Mouse (Mus musculus) frontal cortex, postnatal 14 days (tissue): ENCODE measurements around the gene Gm4553.
"Not testable (repeated sequence)": the region's sequence is repeated elsewhere in the genome, so short reads cannot be mapped to it uniquely, and the experiment has no call there.

Source experiments
- DNase-seq, 2 experiments: peaks; one replicate each; pipeline ENCODE4 v3.0.0; 2022; ENCODE audit warnings: low spot score in 2 of 2

Gm4553 gene

DNA sequence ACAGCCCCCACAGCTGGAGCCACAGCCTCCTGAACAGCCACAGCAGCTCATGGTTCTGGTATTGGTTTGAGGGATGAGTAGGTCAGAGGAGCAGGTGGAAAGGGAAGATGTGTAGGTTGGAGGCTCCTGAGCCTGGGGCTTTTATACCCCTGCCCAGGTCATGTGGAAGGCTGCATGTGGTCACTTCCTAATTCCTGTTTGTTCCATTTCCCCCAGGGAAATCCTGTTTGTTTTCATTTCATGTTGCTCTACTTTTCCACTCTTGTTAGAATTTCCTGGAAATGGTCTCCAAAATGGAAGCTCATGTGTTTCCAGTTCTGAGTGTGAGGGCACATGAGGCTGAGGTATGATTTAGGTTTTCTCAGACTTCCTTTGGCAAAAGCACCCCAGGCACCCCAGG lies at the start of gene Gm4553:
Gm4553 (minus strand) TSS at position 101 of the 400 bp plus-strand sequence.
- not testable (repeated sequence) for DNase-seq

DNA sequence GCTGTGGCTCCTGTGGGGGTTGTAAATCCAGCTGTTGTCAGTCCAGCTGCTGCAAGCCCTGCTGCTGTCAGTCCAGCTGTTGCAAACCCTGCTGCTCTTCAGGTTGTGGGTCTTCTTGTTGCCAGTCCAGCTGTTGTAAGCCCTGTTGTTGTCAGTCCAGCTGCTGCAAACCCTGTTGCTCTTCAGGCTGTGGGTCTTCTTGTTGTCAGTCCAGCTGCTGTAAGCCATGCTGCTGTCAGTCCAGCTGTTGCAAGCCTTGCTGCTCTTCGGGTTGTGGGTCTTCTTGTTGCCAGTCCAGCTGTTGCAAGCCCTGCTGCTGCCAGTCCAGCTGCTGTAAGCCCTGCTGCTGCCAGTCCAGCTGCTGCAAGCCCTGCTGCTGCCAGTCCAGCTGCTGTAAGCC lies 46.6 kb upstream of the Gm4553 start:
- not testable (repeated sequence) for DNase-seq

GRCm38 (mm10) chr7:142211559-142211958 lies 46.0 kb upstream of the Gm4553 start, which contains the start of gene Gm7579:
Gm7579 (plus strand) TSS chr7:142211859.
- DNase-seq, result no peak

- not testable (repeated sequence) for DNase-seq
Observed at GRCm38 (mm10) chr7:142206891-142207290, 41.4 kb upstream of the Gm4553 start.

DNA sequence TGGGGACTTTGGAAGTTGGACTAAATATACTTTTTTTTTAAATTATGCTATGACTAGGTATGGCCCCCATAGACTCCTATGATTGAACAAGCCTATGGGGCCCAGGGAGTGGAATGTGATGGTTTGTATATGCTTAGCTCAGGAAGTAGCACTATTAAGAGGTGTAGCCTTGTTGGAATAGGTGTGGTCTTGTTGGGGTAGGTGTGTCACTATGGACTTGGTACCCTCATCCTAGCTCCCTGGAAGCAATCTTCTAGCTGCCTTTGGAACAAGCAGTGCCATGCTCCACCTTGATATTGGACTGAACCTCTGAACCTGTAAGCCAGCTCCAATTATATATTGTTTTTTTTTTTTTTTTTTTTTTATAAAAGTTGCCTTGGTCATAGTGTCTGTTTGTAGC lies 39.9 kb upstream of the Gm4553 start:
- no peak for DNase-seq

GRCm38 (mm10) chr7:142201064-142201463 lies 35.5 kb upstream of the Gm4553 start, which contains the start of gene Krtap5-3:
Krtap5-3 (plus strand) TSS chr7:142201364.
- DNase-seq, result no peak

DNA sequence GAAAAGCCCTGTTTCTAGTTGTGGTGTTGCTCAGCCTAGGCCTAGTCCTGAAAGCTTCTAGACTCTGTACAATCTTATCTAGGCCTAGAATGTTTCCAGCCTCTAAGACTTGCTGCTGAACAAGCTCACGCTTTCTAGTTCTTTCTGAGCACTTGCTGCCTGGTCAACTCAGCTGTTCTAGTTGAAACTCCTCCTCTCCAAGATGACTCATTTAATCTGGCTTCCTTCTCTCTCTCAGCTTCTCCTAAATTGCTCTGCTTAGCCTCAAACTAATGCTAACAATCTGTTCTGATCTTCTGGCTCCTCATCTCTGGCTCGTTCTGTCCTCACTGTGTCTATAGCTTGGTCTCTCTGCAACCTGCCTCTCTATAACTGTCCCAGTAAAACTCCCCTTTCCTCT lies 33.2 kb upstream of the Gm4553 start:
- no peak for DNase-seq

- DNase-seq, result no peak
Observed at GRCm38 (mm10) chr7:142190289-142190688, 24.8 kb upstream of the Gm4553 start, which contains the start of gene Gm10153. Gm10153 (minus strand) TSS chr7:142190389.

GRCm38 (mm10) chr7:142188156-142188555 lies 22.6 kb upstream of the Gm4553 start:
- no peak for DNase-seq

- DNase-seq, result no peak
Observed at GRCm38 (mm10) chr7:142181021-142181420, 15.5 kb upstream of the Gm4553 start.

GRCm38 (mm10) chr7:142178685-142179084 lies 13.1 kb upstream of the Gm4553 start:
- no peak for DNase-seq

- not testable (repeated sequence) for DNase-seq
Observed at GRCm38 (mm10) chr7:142175905-142176304, 10.4 kb upstream of the Gm4553 start, which contains the start of gene Krtap5-2. Krtap5-2 (minus strand) TSS chr7:142176005.

DNA sequence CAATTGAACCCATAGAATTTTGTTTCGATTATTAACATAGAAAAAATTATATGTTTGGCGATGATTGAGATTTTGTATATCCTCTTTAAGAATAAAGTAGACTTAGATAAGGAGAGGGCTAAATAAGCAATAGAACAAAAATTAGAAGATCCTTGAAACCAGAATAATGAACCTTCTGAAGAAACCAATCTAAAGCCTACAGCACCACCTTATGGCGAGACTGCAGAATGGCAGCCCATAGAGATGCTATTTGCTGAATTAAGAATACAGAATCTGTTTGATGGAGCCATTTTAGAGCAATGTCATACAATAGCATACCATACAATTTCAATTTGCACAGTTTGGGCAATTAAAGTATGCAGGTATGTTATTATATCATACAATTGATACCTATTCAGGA lies 4.3 kb upstream of the Gm4553 start:
- no peak for DNase-seq

DNA sequence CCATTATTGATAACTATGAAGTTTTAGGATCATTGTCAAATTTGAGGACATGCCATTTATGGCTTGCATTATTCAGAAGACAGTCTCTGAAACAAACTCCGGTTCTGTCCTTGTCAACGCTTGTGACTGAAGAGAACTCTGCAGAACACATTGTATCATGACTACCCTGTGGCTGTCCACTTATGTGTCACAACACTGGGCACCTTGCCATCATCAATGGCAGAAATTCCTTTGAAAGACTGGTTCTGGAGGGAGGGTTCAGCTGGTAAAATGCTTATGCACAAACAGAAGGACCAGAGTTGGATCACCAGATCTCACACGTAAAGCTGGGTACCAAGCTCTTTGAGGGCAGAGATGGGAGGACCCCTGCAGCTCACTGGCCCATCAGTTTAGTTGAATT lies 6.2 kb downstream of the Gm4553 start:
- no peak for DNase-seq

- not testable (repeated sequence) for DNase-seq
Observed at GRCm38 (mm10) chr7:142157013-142157412, 8.5 kb downstream of the Gm4553 start, which contains the start of gene Gm29735. Gm29735 (minus strand) TSS chr7:142157113.

DNA sequence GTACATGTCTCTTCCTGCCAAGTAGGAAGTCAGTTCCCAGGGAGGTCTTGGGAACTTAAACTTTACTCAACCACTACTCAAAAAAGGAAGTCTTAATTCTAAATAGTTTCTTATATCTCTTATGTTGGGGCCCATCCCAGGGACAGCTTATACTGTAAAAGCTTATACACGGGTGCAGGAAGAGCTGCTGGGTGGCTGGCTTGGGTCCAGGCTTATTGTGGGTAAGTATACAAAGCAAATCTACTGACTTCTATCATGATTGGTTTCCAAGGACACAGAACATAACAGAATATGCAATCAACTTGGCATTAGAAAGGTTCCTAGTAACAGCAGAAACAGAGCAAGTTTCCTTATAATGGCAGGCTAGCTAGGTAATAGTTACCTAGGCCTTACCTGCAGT lies 10.2 kb downstream of the Gm4553 start:
- DNase-seq, result no peak

GRCm38 (mm10) chr7:142152191-142152590 lies 13.3 kb downstream of the Gm4553 start:
- DNase-seq, result no peak

DNA sequence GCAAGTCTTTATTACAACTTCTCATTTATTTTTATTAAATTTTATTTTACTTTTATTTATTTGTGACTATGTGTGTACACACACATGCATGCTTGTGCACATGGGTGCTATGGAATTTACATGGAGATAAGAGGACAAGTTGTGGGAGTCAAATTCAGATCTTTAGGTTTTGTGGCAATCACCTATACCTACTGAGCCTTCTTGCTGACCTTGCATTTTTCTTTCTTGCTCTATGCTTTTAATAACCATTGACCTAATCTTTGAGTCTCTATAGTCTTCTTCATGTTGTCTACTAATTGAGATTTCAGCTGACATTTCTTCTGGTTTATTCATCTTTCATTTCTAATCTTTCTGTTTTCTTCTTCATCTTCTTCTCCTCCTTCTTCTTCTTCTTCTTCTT lies 16.9 kb downstream of the Gm4553 start:
- no peak for DNase-seq

DNA sequence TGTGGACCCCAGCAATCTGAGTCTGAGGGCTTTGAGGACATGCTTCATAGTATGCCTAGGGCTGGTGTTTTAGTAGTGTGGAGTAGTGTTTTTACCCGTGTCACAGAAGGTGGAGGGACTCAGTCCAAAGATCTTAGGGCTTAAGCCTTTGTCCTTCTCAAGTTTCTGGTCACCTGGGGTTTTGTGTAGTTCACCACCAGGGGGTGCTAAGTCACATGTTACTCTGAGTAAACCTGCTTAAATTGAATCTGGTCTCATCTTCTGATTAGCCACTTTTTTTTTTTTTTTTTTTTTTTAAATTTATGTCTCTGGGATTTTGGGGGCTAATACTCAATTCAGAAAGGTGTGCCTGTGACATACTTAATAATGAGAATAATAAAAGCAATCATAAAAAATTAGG lies 19.5 kb downstream of the Gm4553 start:
- no peak for DNase-seq

- no peak for DNase-seq
Observed at GRCm38 (mm10) chr7:142145413-142145940, 20.1 kb downstream of the Gm4553 start.

- DNase-seq, result no peak
Observed at GRCm38 (mm10) chr7:142144507-142144906, 21.0 kb downstream of the Gm4553 start, which contains the start of gene Gm45337. Gm45337 (minus strand) TSS chr7:142144607.

- DNase-seq, result not testable (repeated sequence)
Observed at GRCm38 (mm10) chr7:142143506-142144010, 22.0 kb downstream of the Gm4553 start.

GRCm38 (mm10) chr7:142140696-142141095 lies 24.8 kb downstream of the Gm4553 start:
- no peak for DNase-seq
